Mouse (Mus musculus) hindbrain, embryonic 11.5 days (tissue): ENCODE data around the gene Slc1a4. TPM values are rescaled to one million over a fixed set of nuclear protein-coding genes. Genes with fewer than 3 reads are reported as not detected.

Experiments used
- ATAC-seq: fragments of 200-750 bp; cut with Nextera tagmentation; 2 replicates; pipeline ENCODE4 v1.8.0; 2017; ENCODE audit warnings: mild to moderate bottlenecking, moderate TSS enrichment, moderate library complexity; ENCODE audit not compliant: low FRiP score
- DNase-seq: peaks from one replicate; pipeline ENCODE4 v3.0.0-alpha.2; 2015; ENCODE audit warnings: low spot score
- H3K27ac ChIP-seq: fragments of 300-500 bp; sonication (generic); 2 replicates; pipeline ENCODE4 v1.5.1; 2014; ENCODE audit warnings: mild to moderate bottlenecking, low read depth, low read length
- H3K27me3 ChIP-seq: fragments of 300-500 bp; sonication (generic); 2 replicates; pipeline ENCODE4 v1.6.1; 2014; ENCODE audit warnings: mild to moderate bottlenecking, low read length, moderate library complexity, mixed read lengths; ENCODE audit not compliant: control insufficient read depth, insufficient read depth
- H3K36me3 ChIP-seq: fragments of 300-500 bp; sonication (generic); 2 replicates; pipeline ENCODE4 v1.6.1; 2014; ENCODE audit warnings: mild to moderate bottlenecking, low read length, moderate library complexity, mixed read lengths; ENCODE audit not compliant: control insufficient read depth, insufficient read depth
- H3K4me1 ChIP-seq: fragments of 300-500 bp; sonication (generic); replicated peaks from 2 replicates; pipeline ENCODE4 v1.6.1; 2014; ENCODE audit warnings: low read length, mixed read lengths; ENCODE audit not compliant: control insufficient read depth, insufficient read depth
- H3K4me2 ChIP-seq: fragments of 300-500 bp; sonication (generic); replicated peaks from 2 replicates; pipeline ENCODE4 v1.6.1; 2014; ENCODE audit warnings: mild to moderate bottlenecking, low read depth, low read length
- H3K4me3 ChIP-seq: fragments of 300-500 bp; sonication (generic); 2 replicates; pipeline ENCODE4 v1.5.1; 2014; ENCODE audit warnings: low read depth, low read length
- H3K9ac ChIP-seq: fragments of 300-500 bp; sonication (generic); 2 replicates; pipeline ENCODE4 v1.6.1; 2014; ENCODE audit warnings: low read depth, low read length
- H3K9me3 ChIP-seq: fragments of 300-500 bp; sonication (generic); 2 replicates; pipeline ENCODE4 v1.6.1; 2016; ENCODE audit warnings: low read length; ENCODE audit not compliant: control insufficient read depth
- WGBS: fragments of 180-500 bp; shearing (Covaris S2); extraction: QIAGEN DNeasy Blood & Tissue Kit; methylation state at CpG from one replicate; pipeline ENCODE4 v1.1.7; 2014; 5-methylcytosine and 5-hydroxymethylcytosine counted together
- polyA plus RNA-seq: library from polyadenylated mRNA; unstranded; fragments of >200 nt; fragmentation: Nextera tagmentation; extraction: Ambion mirVana; gene quantifications from 2 replicates; pipeline ENCODE4 v1.2.1, GENCODE M21; 2014

The Slc1a4 gene
- polyA plus RNA-seq, 1 experiment from 2014 or later, result 19.3 TPM

DNA sequence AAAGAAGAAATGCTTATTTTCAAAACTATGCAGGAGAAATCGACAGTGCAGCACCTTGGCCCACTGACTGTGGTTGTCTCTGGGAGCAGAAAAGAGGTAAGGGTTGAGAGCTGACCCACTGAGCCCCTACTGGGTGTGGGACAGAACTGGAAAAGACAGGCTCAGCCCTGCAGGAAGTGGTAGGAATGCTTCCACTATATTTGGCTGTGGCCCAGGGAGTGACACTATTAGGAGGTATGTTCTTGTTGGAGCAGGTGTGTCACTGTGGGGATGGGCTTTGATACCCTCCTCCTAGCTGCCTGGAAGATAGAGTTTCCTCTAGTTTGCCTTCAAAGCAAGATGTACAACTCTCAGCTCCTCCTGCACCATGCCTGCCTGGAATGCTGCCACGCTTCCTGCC, 16.0 kb upstream of the Slc1a4 start:
- Histone ChIP-seq H3K36me3 (no peaks in the 10 kb centered on the region), H3K9me3 (no peaks in the 10 kb centered on the region), H3K4me3 (no peak overlapping the region), H3K27ac (no peak overlapping the region), H3K27me3 (no peaks in the 10 kb centered on the region), H3K9ac (no peak overlapping the region), H3K4me2 (no peak overlapping the region), H3K4me1 (no peaks in the 10 kb centered on the region)
- 87% methylated on average over 2 of the region's 2 CpGs for WGBS
- ATAC-seq (no peak), DNase-seq (no peak)

DNA sequence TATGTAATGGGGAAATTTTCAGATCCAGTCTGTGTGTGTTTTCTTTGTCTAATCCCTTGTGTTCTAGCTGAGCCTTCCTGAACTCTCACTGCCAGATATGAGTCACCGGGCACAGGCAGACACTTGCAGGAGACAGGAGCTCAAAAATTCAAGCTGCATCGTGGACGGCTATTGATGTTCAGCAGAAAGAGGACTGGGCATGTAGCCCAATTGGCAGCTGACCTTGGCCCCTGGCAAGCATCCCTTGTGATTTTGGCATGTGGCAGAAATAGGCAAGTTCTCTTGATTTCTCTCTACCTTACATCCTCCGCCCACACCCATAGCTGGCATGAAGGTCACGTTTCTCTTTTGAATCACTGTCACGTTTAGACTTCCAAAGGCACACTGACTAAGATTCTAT, 15.0 kb upstream of the Slc1a4 start:
- no peak overlapping the region for H3K4me2 ChIP-seq
- no peak for DNase-seq
- no peak overlapping the region for H3K27ac ChIP-seq
- H3K4me3 ChIP-seq, result no peak overlapping the region
- 90% methylated on average over 6 of the region's 6 CpGs for WGBS
- no peaks in the 10 kb centered on the region for H3K36me3 ChIP-seq
- no peak overlapping the region for H3K9ac ChIP-seq
- ATAC-seq, result no peak
- H3K27me3 ChIP-seq, result no peaks in the 10 kb centered on the region
- H3K9me3 ChIP-seq, result no peaks in the 10 kb centered on the region
- H3K4me1 ChIP-seq, result no peaks in the 10 kb centered on the region

- Histone ChIP-seq H3K4me3 (no peak overlapping the region), H3K36me3 (no peaks in the 10 kb centered on the region), H3K27ac (no peak overlapping the region), H3K9ac (no peak overlapping the region), H3K4me1 (no peaks in the 10 kb centered on the region), H3K9me3 (no peaks in the 10 kb centered on the region), H3K27me3 (no peaks in the 10 kb centered on the region), H3K4me2 (no peak overlapping the region)
- 75% methylated on average over 2 of the region's 2 CpGs for WGBS
- ATAC-seq, result no peak
- DNase-seq, result no peak
These were observed 13.9 kb upstream of the Slc1a4 start for GRCm38 (mm10) chr11:20346369-20346768.

DNA sequence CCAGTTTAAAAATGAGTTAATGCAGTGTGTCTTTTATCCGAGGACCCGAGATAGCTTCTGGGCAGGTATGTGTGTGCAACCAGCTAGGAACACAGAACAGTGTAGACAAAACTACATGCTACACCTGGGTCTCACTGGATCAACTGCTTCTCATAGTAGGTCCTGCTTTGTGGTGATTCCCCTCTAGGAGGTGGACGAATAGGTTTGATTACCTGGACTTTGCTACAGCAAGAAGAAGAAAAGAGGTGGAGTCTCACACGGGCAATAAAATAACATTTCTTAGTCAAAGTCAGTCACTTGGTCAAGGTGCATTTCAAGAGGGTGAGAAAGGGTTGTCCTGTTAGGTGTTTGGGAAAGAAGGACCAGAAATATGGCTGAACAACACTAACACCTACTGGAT, 11.4 kb upstream of the Slc1a4 start:
- DNase-seq (no peak), ATAC-seq (no peak)
- H3K4me2 ChIP-seq, result no peak overlapping the region
- no peak overlapping the region for H3K9ac ChIP-seq
- H3K27me3 ChIP-seq, result no peaks in the 10 kb centered on the region
- H3K9me3 ChIP-seq, result no peaks in the 10 kb centered on the region
- H3K4me1 ChIP-seq, result no peaks in the 10 kb centered on the region
- H3K27ac ChIP-seq, result no peak overlapping the region
- no peak overlapping the region for H3K4me3 ChIP-seq
- H3K36me3 ChIP-seq, result no peaks in the 10 kb centered on the region
- WGBS, result 87% methylated on average over 4 of the region's 4 CpGs

DNA sequence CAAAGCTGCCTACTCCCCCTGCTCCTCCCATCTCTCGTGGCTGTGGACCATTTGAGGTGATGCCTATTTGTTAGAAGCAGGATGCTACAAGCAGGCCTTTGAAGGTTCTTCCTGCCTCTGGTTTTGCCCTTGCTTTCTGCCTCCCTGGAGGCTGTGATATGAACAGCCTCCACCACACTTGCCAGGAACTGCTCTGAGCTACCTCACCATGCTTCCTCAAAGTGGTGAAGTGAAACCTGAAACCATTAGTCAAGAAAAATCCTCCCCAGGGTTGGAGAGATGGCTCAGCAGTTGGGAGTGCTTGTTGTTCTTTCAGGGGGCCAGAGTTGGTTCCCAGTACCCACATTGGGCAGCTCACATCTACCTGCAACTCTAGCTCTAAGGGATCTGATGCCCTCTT, 9.1 kb upstream of the Slc1a4 start:
- Histone ChIP-seq H3K9ac (no peak overlapping the region), H3K27ac (no peak overlapping the region), H3K4me1 (no peaks in the 10 kb centered on the region), H3K9me3 (no peaks in the 10 kb centered on the region), H3K27me3 (no peaks in the 10 kb centered on the region), H3K4me3 (no peak overlapping the region), H3K36me3 (no peaks in the 10 kb centered on the region), H3K4me2 (no peak overlapping the region)
- WGBS, result 71% methylated on average over 1 of the region's 1 CpGs
- DNase-seq (no peak), ATAC-seq (no peak)

DNA sequence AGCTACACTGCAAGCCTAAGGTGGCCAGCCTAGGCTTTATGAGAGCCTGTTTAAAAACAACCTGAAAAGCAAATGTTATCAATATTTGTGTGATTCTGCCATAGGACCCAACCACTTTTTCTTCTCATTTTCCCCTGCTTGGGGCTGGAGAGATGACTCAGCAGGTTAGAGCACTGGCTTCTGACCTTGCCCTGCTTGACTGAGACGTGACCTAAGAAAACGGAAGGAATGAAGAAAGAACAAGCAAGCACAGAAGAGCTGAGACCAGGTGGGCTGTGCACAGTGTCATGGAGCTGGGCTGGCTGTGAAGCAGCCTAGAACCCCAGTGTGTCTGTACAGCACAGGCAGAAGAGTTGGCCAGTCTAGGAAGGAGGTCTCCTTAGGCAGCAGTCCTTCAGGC, 6.2 kb upstream of the Slc1a4 start:
- 72% methylated on average over 2 of the region's 2 CpGs for WGBS
- ATAC-seq (no peak), DNase-seq (no peak)
- Histone ChIP-seq H3K9ac (no peak overlapping the region), H3K9me3 (no peaks in the 10 kb centered on the region), H3K27me3 (no peaks in the 10 kb centered on the region), H3K4me2 (no peak overlapping the region), H3K36me3 (no peaks in the 10 kb centered on the region), H3K4me1 (0 out of 2 replicates have a peak, but pooled peaks cover 2% of the 10 kb centered on the region), H3K4me3 (no peak overlapping the region), H3K27ac (no peak overlapping the region)

DNA sequence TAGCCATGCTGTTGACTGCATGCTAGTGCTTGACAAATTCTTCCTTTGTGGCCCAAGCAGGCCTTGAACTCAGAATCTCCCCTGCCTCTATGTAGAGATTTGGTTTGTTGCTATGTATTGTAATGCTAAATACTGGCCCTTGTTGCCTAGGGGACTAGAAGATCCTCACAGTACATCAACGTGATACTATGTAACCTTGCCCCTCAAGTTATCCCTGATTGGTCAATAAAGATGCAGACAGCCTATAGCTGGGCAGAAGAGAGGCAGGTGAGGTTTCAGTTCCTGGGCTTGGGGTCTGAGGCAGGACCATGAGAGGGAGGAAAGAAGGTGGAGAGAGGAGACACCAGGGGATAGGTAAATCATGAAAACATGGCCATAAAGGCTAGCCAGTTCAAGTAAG, 1.8 kb upstream of the Slc1a4 start:
- H3K4me1 ChIP-seq, result 0 out of 2 replicates have a peak, but pooled peaks cover 2% of the 10 kb centered on the region
- WGBS, result 7% methylated on average over 1 of the region's 1 CpGs
- no peak overlapping the region for H3K4me2 ChIP-seq
- no peak overlapping the region for H3K4me3 ChIP-seq
- H3K9ac ChIP-seq, result no peak overlapping the region
- H3K27ac ChIP-seq, result no peak overlapping the region
- H3K27me3 ChIP-seq, result no peaks in the 10 kb centered on the region
- H3K9me3 ChIP-seq, result no peaks in the 10 kb centered on the region
- H3K36me3 ChIP-seq, result no peaks in the 10 kb centered on the region
- no peak for ATAC-seq
- DNase-seq, result no peak

- DNase-seq (peak; percentile 62), ATAC-seq (peak; percentile 50)
- WGBS, result 1% methylated on average over 61 of the region's 61 CpGs
- H3K4me1 ChIP-seq, result 0 out of 2 replicates have a peak, but pooled peaks cover 2% of the 10 kb centered on the region
- H3K36me3 ChIP-seq, result no peaks in the 10 kb centered on the region
- H3K9ac ChIP-seq, result peak overlapping the region; percentile 70
- no peaks in the 10 kb centered on the region for H3K9me3 ChIP-seq
- H3K4me3 ChIP-seq, result peak overlapping the region; percentile 68
- H3K27ac ChIP-seq, result peak overlapping the region; percentile 96
- peak overlapping the region; percentile 90 for H3K4me2 ChIP-seq
- H3K27me3 ChIP-seq, result no peaks in the 10 kb centered on the region
These were observed 599 bp downstream of the Slc1a4 start for GRCm38 (mm10) chr11:20331690-20332537.

GRCm38 (mm10) chr11:20331027-20331689, 1.4 kb downstream of the Slc1a4 start:
- WGBS, result 37% methylated on average over 9 of the region's 9 CpGs
- no peak for ATAC-seq
- Histone ChIP-seq H3K9ac (peak overlapping the region; percentile 70), H3K4me2 (peak overlapping the region; percentile 90), H3K4me1 (0 out of 2 replicates have a peak, but pooled peaks cover 2% of the 10 kb centered on the region), H3K36me3 (no peaks in the 10 kb centered on the region), H3K27me3 (no peaks in the 10 kb centered on the region), H3K9me3 (no peaks in the 10 kb centered on the region), H3K27ac (no peak overlapping the region), H3K4me3 (peak overlapping the region; percentile 68)
- peak; percentile 5 for DNase-seq
